ENCODE assay signal across 14 mouse cellular contexts in the genomic region with DNA sequence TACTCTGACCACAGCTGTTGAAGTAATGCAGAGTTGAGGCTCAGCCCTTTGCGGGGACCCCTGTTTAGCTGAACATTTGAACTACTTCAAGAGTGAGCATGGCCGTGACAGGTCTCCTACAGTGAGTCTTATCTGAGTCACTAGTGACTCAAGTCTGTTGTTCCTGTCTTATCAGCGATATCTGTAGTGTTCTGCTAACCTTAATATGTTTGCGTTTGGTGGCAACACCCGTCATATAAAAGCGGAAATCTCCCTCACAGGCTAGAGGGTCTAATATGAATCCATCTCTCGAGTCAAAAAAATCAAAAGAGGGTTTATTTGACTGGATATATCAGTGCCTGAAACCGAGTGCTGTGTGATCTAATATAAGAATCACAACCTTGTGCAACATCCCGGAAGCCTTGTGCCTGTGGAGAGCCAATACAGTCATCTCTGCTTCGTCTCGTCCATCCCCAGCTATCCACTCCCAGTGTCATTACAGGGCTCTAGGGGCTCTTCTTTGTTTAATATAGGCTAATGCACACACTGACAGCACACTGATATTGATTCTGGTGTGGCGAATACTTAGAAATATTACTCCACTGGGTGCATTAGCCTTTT. TPM values are rescaled to one million over a fixed set of nuclear protein-coding genes. Genes with fewer than 3 reads are reported as not detected.
DNase-seq lines count a peak whose midpoint lies in the region; ATAC-seq lines count a peak whose summit lies in the region.
"Had no signal": no experiment of that assay in that cellular context is flagged by ENCODE, and none has a peak within 500 bp of the region (broad histone marks: within the 10 kb centered on the region; RNA-seq: fewer than 3 reads in every experiment).

No protein-coding gene starts in this region.

- H3K27me3 ChIP-seq in midbrain, embryonic 11.5 days (ENCODE audit: control insufficient read depth, insufficient read depth, low read length): no peaks in the 10 kb centered on the region
- H3K27me3 ChIP-seq in midbrain, embryonic 10.5 days (ENCODE audit: low read depth, poor library complexity, severe bottlenecking): no peaks in the 10 kb centered on the region
- no peaks in the 10 kb centered on the region for H3K27me3 ChIP-seq in hindbrain, embryonic 12.5 days
- H3K27me3 ChIP-seq in midbrain, embryonic 12.5 days: no peaks in the 10 kb centered on the region
- no peaks in the 10 kb centered on the region for H3K27me3 ChIP-seq in stomach, embryonic 16.5 days (ENCODE audit: control insufficient read depth, insufficient read depth, low read length)

- H3K4me3 ChIP-seq in midbrain, embryonic 11.5 days (ENCODE audit: low read depth, low read length): no peak overlapping the region
- no peak overlapping the region for H3K4me3 ChIP-seq in midbrain, embryonic 10.5 days
- H3K4me3 ChIP-seq in hindbrain, embryonic 12.5 days: peak overlapping the region; percentile 5
- H3K4me3 ChIP-seq in midbrain, embryonic 12.5 days: peak overlapping the region; percentile 14; the same call in 1 of the 2 replicates
- H3K4me3 ChIP-seq in stomach, embryonic 16.5 days (replicated peaks; ENCODE audit: low read length): no peak overlapping the region
- H3K4me3 ChIP-seq: heart, embryonic 10.5 days had no signal

- peaks cover 25% of the 10 kb centered on the region for H3K4me1 ChIP-seq in midbrain, embryonic 11.5 days (ENCODE audit: control insufficient read depth, insufficient read depth, low read length)
- peaks cover 54% of the 10 kb centered on the region for H3K4me1 ChIP-seq in midbrain, embryonic 10.5 days
- peaks cover 45% of the 10 kb centered on the region for H3K4me1 ChIP-seq in hindbrain, embryonic 12.5 days
- H3K4me1 ChIP-seq in midbrain, embryonic 12.5 days: peaks cover 46% of the 10 kb centered on the region
- 0 out of 2 replicates have a peak, but pooled peaks cover 10% of the 10 kb centered on the region for H3K4me1 ChIP-seq in stomach, embryonic 16.5 days (ENCODE audit: control insufficient read depth, insufficient read depth, low read length)

- H3K9ac ChIP-seq in midbrain, embryonic 11.5 days (ENCODE audit: low read length): 0 out of 2 replicates have a peak overlapping the region, but pooled peaks have one; percentile 3
- peak overlapping the region; percentile 44; the same call in 1 of the 2 replicates for H3K9ac ChIP-seq in hindbrain, embryonic 12.5 days
- H3K9ac ChIP-seq in midbrain, embryonic 12.5 days (replicated peaks): peak overlapping the region; percentile 39
- H3K9ac ChIP-seq in stomach, embryonic 16.5 days (ENCODE audit: low read length): no peak overlapping the region

- peak overlapping the region; percentile 3 for H3K4me2 ChIP-seq in midbrain, embryonic 11.5 days
- H3K4me2 ChIP-seq in hindbrain, embryonic 12.5 days (replicated peaks): peak overlapping the region; percentile 75
- peak overlapping the region; percentile 73 for H3K4me2 ChIP-seq in midbrain, embryonic 12.5 days (replicated peaks)
- peak overlapping the region; percentile 4; the same call in 1 of the 2 replicates for H3K4me2 ChIP-seq in stomach, embryonic 16.5 days (ENCODE audit: low read depth, low read length)

- H3K36me3 ChIP-seq in midbrain, embryonic 11.5 days (ENCODE audit: control insufficient read depth, insufficient read depth, low read length): no peaks in the 10 kb centered on the region
- H3K36me3 ChIP-seq in midbrain, embryonic 10.5 days: peaks cover 3% of the 10 kb centered on the region
- H3K36me3 ChIP-seq in hindbrain, embryonic 12.5 days: no peaks in the 10 kb centered on the region
- 0 out of 2 replicates have a peak, but pooled peaks cover 4% of the 10 kb centered on the region for H3K36me3 ChIP-seq in midbrain, embryonic 12.5 days
- no peaks in the 10 kb centered on the region for H3K36me3 ChIP-seq in stomach, embryonic 16.5 days (ENCODE audit: control insufficient read depth, insufficient read depth, low read length)
- H3K36me3 ChIP-seq: embryonic facial prominence, embryonic 10.5 days; heart, embryonic 10.5 days had no signal

- H3K9me3 ChIP-seq in midbrain, embryonic 11.5 days (ENCODE audit: control insufficient read depth, low read length): no peaks in the 10 kb centered on the region
- H3K9me3 ChIP-seq in midbrain, embryonic 10.5 days (replicated peaks): no peaks in the 10 kb centered on the region
- H3K9me3 ChIP-seq in hindbrain, embryonic 12.5 days (replicated peaks): no peaks in the 10 kb centered on the region
- no peaks in the 10 kb centered on the region for H3K9me3 ChIP-seq in midbrain, embryonic 12.5 days
- H3K9me3 ChIP-seq in stomach, embryonic 16.5 days (replicated peaks; ENCODE audit: control insufficient read depth, low read length): no peaks in the 10 kb centered on the region
- H3K9me3 ChIP-seq: embryonic facial prominence, embryonic 10.5 days; heart, embryonic 10.5 days had no signal

- DNase-seq in midbrain, embryonic 11.5 days (ENCODE audit: low spot score, missing footprints): no peak
- DNase-seq in midbrain, embryonic 10.5 days (ENCODE audit: low spot score): no peak
- DNase-seq in lung, postnatal 25 days (ENCODE audit: low spot score): no peak
- DNase-seq in cerebellum, adult 9-11 months: no peak
- no peak for DNase-seq in retina, postnatal 1 day
- DNase-seq: cerebellum, adult 8-10 months; lung, adult 2 months; thymus, postnatal 4 days had no signal

- no peak for ATAC-seq in midbrain, embryonic 11.5 days (ENCODE audit: low FRiP score)
- ATAC-seq in hindbrain, embryonic 12.5 days (ENCODE audit: low FRiP score): no peak
- ATAC-seq in midbrain, embryonic 12.5 days (ENCODE audit: low FRiP score, low read depth): no peak
- no peak for ATAC-seq in stomach, embryonic 16.5 days (ENCODE audit: insufficient read depth, low FRiP score)

- H3K27ac ChIP-seq in midbrain, embryonic 11.5 days (ENCODE audit: low read depth, low read length): no peak overlapping the region
- H3K27ac ChIP-seq in midbrain, embryonic 10.5 days (replicated peaks): no peak overlapping the region
- H3K27ac ChIP-seq in hindbrain, embryonic 12.5 days: no peak overlapping the region
- no peak overlapping the region for H3K27ac ChIP-seq in midbrain, embryonic 12.5 days (replicated peaks)
- peak overlapping the region; percentile 50 for H3K27ac ChIP-seq in stomach, embryonic 16.5 days (ENCODE audit: low read length)
- H3K27ac ChIP-seq: embryonic facial prominence, embryonic 10.5 days; heart, embryonic 10.5 days; kidney, postnatal 0 days had no signal

- 88% methylated on average over 12 of the region's 12 CpGs for WGBS in midbrain, embryonic 11.5 days
- 91% methylated on average over 12 of the region's 12 CpGs for WGBS in midbrain, embryonic 10.5 days
- WGBS in hindbrain, embryonic 12.5 days: 77% methylated on average over 12 of the region's 12 CpGs
- 84% methylated on average over 12 of the region's 12 CpGs for WGBS in midbrain, embryonic 12.5 days
- 59% methylated on average over 12 of the region's 12 CpGs for WGBS in stomach, embryonic 16.5 days

RNA-seq across cellular contexts. Expression of a gene that starts 3.3 kb away (rescaled TPM):
- polyA plus RNA-seq in midbrain, embryonic 11.5 days (2014; fragmentation: Nextera tagmentation; extraction: Ambion mirVana): 16.5 and 16.8 TPM in 2 replicates
- polyA plus RNA-seq in midbrain, embryonic 10.5 days (2016; fragmentation: Nextera tagmentation; extraction: Ambion mirVana): 7.7 and 12.4 TPM in 2 replicates
- 33.1 and 34.2 TPM in 2 replicates for polyA plus RNA-seq in hindbrain, embryonic 12.5 days (2016; fragmentation: Nextera tagmentation; extraction: Ambion mirVana)
- 27.2 and 27.6 TPM in 2 replicates for polyA plus RNA-seq in midbrain, embryonic 12.5 days (2016; fragmentation: Nextera tagmentation; extraction: Ambion mirVana)
- 1.7 and 2.0 TPM in 2 replicates for polyA plus RNA-seq in stomach, embryonic 16.5 days (2015; fragmentation: Nextera tagmentation; extraction: Ambion mirVana)

Comparison
In these comparisons a context has a peak if more than half of its experiments do, and no peak if none do; other contexts are left out.
1. H3K4me3 ChIP-seq: peak in hindbrain, embryonic 12.5 days (single experiment) and midbrain, embryonic 12.5 days (single experiment); none in midbrain, embryonic 11.5 days (single experiment), midbrain, embryonic 10.5 days (single experiment) and stomach, embryonic 16.5 days (single experiment).
2. H3K4me2 ChIP-seq: peak in every context shown above with its lines; median percentile 75 in hindbrain, embryonic 12.5 days; 73 in midbrain, embryonic 12.5 days; 4 in stomach, embryonic 16.5 days; 3 in midbrain, embryonic 11.5 days.